Mouse (Mus musculus) neural tube, embryonic 10.5 days (tissue): ENCODE results near the gene Nae1.
A peak's percentile ranks its signal among the peaks of the same experiment; 100 is the strongest.
"Not testable (repeated sequence)": the region's sequence is repeated elsewhere in the genome, so short reads cannot be mapped to it uniquely, and the experiment has no call there.

Experiments used
- DNase-seq: peaks from one replicate; pipeline ENCODE4 v3.0.0-alpha.2; 2017; ENCODE audit warnings: low spot score; ENCODE audit errors: extremely low spot score

Gene Nae1

DNA sequence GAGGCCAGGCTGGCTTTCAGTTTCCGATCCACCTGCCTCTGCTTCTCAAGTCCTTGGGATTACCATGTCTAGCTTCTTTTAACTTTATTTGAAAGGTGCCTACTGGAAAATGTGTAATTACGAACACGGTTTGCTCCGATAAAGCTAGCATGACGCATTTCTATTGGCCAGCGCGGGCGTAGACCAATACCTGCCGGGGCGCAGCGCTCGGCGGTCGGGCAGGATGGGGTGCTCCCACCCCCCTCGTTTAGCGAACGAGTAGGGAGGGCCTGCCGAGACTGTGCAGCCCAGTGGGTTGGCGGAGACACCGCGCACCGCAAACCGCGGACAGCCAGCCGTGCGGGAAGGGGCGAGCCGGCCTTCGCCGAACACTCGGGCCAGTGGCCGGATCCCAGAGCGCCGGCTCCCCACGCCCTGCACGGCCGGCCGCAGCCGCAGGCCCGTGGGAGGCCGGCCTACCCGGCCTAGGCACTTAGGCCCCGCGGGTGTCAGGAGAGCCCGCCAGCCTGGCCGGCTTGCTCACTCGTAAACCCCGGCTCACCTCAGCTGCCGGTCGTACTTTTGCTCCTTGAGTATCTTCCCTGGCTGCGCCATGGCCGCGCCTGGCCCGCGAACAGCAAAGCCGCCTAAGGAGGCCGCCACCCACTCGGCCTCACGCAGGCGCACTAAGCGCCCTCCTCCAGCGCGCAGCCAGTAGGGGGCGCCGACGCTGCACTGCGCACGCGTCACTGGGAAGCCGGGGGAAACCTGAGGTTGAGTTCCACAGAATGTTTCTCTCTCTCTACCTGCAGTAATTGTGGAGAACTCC lies at the start of gene Nae1, which contains the start of gene Car7:
TSS of gene Nae1 (minus strand) at position 667 of the 808 bp plus-strand sequence.
TSS of gene Car7 (plus strand) at position 719 of the 808 bp plus-strand sequence.
- peak; percentile 98 for DNase-seq

DNA sequence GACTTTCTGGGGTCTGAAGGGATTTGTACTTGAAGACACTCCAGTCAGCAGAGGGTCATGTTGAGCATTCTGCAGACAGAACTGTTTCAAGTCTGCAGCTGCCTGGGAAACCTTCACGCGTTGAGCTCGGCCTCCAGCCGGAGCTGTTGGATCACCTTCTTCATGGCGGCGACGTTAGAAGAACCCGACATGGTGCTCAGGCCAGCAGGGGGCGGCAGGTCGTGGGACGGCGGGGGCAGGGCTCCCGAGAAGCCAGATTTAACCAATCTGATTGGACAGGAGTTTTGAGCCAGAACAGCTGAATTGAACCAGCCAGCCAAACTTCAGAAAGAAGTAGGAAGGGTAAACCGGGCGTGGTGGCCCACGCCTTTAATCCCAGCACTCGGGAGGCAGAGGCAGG lies 43.2 kb upstream of the Nae1 start:
- not testable (repeated sequence) for DNase-seq

DNA sequence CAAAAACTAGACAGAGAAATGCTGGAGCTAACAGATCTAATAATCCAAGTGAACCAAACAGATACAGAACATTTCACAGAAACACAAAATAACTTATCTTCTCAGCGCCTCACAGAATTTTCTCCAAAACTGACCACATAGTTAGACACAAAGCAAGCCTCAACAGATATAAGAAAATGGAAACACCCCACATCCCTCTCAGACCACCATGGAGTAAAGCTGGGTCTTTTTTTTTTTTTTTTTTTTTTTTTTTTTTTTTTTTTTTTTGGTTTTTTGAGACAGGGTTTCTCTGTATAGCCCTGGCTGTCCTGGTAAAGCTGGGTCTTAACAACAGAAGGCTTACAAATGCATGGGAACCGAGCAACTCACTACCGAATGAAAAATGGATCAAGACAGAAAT lies 42.4 kb upstream of the Nae1 start:
- no peak for DNase-seq

DNA sequence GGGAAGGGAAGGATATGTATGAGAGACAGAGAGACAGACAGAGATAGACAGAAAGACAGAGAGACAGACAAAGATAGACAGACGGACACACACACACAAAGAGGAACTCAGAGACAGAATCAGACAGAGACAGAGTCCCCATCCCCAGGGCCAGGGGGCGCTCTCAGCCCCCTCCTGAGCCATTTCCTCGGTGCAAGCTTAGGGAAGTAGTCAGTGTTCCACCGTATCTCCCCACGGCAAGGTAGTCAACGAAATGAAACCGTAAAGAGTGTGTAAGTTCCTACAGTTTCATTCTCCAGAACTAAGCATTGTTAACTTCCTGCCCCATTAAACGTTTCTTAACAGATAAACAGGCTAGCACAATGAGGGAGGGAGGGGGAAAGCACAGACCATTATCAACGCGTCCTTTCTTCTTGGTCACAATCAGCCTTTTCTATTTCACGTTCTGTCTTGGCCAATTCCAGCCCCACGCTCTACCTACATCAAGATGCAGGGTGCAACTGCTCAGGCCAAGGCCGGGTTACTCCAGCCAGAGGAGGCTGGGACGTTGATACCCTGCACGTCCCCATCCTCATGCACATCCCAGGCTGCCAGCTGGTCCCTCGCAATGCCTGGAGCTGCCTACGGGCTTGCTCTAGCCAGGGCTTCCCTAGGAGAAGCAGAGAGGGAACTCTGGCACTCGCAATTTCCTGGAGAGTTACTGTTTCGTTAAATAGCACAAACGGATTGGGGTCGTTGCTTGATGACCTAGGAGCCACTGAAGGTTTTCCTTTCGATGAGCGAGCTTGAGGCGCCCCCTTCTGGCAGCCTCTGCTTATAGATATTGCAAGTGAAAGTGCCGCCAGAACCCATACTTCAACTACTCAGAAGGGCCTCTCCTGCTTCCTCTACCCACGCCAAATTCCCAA lies 36.3 kb upstream of the Nae1 start:
- DNase-seq = peak; percentile 87

DNA sequence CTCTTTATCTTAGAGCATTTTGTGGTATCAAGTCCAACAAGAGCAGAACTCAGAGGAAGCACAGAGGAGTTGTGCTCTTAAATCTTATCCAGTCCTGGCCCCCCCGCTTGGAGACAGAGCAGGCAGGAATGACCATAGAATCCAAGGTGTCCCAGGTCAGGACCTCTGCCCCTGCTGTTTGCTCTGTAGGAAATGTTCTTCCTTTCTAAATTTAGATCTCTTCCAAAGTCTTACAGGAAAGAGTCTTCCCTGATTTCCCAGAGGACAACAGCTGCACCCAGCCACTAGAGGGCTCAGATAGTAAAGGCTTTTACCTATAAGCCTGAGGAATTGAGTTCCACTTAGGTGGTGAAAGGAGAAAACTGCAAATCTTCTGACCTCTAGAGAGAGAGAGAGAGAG lies 35.1 kb upstream of the Nae1 start:
- DNase-seq = no peak

DNA sequence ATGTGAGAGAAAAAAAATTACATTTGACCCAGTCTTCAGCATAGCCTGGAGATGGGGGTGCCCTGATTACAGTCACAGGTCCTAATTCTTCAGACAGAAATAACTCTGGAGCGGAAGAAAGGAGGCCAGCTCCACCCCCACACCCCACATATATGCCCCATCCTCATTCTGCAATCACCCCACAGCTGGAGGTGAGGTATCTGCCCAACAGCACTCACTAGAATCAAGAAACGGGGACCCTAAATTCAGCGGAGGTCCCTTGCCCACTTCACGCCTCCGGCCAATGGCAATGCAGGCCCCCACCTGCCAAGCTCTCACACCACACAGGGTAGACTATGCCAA lies 31.0 kb upstream of the Nae1 start:
- DNase-seq = no peak

DNA sequence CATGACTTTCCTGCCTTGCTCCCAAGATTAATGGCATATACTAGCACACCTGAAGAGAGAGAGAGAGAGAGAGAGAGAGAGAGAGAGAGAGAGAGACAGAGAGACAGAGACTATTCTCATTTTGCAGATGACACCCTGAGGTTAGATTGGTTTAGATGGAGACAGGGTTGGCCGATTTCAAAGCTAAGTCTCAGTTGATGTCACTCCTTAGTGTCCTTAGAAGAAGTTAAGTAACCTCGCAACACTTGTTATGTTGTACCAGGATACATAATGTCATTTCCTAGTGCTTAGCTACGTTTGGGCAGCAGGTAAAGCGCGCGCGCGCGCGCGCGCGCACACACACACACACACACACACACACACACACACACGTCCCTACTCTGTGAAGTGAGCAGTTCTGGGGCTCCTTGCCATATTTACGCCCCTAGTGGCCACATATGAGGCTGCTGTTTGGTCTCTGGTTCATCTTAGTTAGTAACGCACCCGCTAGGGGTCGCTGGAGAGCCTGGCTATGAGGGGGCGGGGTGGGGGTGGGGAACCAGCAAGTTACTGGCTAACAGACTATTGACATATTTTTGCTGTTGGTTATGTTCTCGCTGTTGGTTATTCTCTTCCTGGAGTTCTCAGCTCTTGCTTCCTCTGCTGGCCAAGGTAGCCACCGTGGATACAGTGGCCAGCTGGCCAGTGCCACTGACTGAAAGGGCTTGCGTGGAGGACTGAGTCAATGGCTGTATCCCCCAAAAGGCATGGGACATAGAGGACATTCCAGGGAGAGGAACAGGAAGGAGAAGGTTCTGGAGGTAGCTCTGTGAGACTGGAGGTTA lies 30.4 kb upstream of the Nae1 start:
- peak; percentile 87 for DNase-seq

DNA sequence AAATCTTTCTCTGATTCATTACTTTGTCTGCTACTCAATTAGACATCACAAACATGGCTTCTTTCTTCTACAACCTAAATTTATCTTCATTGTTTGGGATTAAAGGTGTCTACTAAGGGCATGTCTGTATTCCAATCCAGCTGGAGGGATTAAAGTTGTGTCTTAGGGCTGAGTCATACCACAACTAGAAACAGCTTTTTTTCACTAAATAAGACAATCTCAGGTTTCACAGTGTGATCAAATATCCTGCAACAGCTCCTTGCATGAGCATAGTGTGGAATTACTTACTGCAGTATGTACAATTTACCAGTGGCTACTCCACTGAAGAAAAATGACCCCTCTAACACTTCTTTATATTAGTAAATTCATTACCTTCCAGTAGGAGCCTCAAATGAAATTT lies 26.3 kb upstream of the Nae1 start:
- no peak for DNase-seq

DNA sequence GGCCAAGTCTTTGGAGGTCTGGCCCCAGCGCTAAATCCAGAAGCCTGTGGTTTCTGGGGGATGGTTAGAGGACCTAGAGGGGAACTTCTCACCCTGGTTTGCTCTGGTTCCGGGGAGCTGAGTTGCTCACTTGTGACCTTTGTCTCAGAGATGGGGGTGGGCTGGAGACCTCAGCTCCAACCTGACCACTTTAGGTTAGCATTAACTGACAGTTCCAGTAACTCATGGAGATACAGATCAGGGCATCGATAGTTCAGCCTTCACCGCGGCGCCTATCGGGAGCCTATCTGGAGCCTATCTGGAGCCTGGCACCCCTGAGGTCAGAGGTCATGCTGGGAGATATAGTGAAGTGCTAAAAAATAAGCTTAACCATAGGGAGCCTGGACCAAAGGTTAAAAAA lies 22.8 kb upstream of the Nae1 start:
- no peak for DNase-seq

DNA sequence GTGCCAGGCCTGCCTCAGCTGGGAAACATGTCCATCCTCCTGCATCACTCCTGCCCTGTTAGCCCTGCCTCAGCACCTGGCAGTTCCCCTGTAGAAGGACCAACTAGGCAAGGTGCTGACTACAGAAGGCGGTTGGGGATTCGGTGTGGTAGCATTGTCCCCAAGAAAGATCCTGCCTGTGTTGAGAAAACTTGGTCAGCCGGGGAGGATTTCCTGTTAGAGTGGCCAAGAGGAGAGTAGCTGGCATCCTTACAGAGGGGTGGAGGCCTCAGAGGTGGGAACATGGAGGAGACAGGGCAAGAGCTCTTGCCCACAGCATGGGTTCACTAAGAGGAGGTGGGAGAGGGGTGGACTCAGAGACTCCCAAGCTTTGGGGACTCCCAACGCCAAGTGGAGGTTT lies 20.8 kb upstream of the Nae1 start:
- no peak for DNase-seq

DNA sequence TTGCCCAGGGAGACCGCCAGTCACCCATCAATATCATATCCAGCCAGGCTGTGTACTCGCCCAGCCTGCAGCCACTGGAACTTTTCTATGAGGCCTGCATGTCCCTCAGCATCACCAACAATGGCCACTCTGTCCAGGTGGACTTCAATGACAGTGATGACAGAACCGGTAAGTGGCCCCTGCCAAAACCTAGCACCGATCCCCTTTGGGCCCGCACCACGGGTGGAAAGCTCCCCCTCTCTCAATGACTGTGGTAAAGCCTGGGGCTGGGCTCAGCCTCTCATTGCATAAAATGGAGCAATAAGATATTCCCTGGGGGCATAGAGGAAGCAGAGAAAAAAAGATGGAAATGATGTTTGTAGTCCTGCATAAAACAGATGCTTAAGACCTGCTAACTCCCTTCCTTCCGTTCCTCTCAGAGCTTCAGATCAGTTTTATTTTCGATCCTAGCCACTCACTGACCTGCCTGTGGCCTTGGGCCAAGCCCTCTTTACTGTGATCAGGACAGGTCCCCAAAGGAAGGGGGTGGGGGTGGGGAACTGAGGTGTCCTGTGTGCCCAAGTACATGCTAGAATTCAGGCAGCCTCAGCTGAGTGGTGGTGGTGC lies 9.1 kb upstream of the Nae1 start:
- no peak for DNase-seq

DNA sequence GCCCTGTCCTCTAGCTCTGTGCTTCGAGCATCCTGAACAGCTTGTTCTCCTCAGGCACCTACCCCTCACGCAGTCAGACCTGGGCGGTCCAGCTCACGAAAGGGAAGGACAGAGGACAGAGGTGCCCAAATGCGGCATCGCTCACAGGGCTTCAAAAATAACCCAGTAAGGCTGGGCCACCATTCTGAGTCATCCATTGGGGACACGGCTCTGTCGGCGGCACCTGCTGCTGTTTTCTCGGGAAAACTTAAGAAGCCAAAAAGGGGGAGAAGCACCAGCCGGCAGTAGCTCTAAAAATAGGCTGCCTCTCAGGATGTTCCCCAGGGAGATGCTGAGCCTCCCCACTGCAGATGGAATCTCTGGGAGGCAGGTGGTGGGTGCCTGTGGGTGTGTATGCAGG lies 7.7 kb upstream of the Nae1 start:
- DNase-seq = no peak

DNA sequence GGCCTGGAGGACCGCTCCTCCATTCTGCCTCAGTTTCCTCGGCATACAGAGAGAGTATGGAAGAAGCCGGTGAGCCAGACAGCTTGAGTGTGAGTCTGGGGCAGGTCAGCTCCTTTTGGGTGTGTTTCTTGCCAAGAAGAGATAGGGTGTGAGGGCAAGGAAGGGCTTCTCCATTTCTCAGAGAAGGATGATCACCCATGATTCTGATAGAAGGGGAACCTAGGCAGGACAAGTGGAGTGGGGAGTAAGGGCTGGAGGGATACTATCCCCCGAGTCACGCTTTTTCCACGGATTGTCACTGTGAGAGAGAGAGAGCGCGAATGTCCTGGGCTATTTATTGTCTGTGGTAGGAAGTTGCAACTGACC lies 7.1 kb upstream of the Nae1 start:
- no peak for DNase-seq

DNA sequence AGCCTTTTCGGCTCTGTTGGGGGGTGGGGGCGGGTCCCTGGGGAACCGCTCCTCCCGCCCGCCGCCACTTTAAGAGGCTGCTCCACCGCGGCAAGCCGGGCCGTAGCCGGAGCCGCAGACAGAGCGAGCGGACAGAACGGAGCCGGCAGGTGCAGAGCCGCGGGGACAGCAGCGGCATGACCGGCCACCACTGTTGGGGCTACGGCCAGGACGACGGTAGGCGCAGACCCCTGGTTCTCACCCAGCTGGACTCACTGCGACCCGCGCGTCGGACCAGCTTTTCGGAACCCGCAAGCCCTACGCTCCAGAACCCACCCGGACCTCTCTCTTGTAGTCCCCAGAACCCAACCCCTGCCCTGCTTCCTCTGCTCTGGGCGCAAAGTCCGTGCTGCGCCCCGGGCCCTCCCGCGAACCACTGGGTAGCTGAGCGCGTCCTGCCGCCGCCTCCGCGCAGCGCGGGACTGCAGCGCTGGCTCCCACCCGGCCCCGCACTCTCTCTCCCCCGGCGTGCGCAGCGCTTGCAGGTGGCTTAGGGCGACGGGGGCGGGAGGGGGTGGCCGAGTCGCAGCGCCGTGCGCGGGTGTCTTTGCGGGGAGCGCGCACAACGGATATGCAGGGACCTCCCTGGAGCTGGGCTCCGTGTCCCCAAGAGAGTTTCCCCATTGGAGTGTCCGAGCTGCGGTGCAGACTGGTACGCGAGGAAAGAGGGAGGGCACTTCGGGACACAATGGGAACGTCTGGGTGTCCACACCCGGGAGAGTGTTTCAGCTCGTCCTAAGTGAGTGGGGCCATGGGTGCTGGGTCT lies 6.5 kb upstream of the Nae1 start:
- peak; percentile 56 for DNase-seq

DNA sequence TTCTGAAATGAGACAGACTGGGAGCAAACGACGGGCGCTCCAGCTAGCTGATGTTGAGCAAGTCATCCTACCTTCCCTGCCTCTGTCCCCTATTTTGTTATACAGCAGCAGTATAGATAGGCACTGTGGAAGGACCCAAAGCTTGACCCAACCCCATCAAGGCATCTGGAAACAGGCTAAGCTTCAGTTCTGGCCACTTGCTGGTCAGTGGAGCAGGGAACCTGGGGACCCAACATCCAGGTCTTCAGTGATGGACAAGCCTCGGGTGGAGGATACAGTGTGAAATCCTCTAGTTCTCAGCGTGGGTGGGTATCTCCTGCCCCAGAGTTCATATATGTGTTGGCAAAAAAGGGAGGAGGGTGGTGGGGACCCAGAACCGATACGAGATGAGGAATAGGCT lies 5.8 kb upstream of the Nae1 start:
- peak; percentile 26 for DNase-seq

DNA sequence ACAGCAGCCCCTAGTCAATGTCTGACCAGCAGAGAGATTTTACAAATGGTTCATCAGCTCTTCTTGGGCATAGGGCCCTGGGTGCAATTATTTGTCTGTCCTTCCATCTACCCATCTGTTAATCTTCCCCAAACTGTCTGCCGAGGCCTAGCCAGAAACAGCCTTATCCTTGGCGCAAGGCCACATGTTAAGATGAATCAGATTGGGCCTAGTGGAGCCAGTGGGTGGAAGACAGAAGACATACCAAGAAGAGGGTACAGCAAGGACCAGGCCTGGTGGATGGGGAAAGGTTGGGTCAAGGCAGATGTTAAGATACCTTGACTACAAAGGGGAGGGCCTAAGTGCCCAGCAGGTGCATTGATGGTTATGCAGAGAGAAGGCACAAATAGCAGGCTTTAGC lies 5.1 kb upstream of the Nae1 start:
- DNase-seq = no peak

DNA sequence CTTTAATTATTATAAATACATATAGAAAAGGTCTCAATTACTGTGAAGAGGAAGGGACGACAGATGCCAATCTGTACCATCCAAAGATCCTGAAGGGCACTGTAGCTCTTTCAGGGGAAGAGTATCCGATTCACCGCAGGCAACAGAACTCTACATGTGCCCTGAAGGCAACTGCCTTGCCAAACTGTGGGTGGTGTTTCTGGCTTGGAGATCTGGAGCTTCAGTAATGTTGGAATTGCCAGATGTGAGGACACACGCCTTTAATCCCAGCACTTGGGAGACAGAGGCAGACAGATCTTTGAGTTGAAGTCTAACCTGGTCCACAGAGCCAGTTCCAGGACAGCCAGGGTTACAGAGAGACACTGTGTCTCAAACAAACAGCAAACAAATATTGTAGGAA lies 4.5 kb upstream of the Nae1 start:
- no peak for DNase-seq

DNA sequence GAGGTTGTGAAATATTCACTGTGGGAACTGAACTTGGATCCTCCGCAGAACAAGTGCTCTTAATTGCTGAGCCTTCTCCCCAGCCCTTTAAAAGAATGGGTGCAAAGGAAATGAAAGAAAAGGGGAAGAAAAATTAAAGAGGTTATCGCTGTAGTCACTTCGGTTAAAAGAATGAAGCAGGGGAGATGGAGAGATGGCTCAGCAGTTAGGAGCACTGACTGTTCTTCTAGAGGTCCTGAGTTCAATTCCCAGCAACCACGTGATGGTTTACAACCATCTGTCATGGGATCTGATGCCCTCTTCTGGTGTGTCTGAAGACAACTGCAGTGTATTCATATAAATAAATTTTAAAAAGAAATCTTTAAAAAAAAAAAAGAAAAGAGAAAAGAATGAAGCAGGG lies 1.6 kb upstream of the Nae1 start:
- no peak for DNase-seq

DNA sequence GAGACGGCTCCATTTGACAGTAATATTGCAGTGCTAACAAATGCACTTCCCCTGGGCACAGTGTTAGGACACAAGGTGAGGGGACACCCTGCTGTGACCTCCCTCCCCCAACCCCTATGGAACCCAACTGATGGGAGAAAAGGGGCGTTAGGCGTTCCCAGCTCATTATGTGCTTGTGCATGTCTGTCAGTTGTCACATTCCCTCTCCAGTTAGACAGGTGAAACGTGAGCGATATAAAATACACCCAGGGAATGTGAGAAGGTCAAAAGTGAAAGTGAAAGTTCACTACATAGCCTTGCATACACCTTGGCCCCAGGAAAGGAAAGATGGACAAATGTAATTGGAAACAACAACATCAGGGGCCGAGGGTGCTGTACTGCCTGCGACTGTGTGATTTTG lies 941 bp upstream of the Nae1 start:
- DNase-seq = no peak

DNA sequence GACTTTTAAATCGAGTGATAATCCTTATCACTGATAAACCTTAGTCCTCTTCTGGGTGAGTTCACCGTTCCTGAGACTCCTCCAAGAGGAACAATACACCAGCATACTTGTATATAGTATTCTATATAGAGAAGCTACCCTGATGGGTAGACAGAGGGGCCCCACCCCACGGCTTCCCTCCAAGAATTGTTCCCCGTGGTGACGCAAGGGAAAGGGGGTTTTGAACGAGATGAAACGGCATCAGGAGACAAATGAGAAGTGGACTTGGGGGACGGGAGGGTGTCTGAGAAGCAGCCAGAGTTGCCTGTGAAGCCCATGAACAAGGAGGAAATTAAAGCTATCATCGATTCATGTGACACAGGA lies 323 bp upstream of the Nae1 start:
- DNase-seq = no peak

DNA sequence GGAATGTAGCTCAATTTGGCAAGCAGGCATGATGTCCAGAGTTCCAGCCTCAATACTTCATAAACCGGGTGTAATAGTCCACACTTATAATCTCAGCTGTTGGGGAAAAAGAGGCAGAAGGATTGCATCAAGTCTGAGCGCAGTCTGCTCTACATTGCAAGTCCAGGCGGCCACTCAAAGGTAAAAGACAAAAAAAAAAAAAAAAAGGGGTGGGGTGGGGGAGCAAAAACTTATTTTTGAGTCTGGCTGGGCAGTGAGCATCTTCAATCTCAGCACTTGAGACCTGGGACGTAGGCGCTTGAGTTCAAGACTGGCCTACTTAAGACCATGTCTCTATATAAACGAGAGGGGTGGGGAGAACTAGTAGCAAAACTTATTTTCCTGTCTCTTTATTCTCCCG lies 886 bp downstream of the Nae1 start:
- DNase-seq = no peak
